Mouse (Mus musculus) kidney, embryonic 15.5 days (tissue): ENCODE measurements around the gene Emc6. TPM values are rescaled to one million over a fixed set of nuclear protein-coding genes. Genes with fewer than 3 reads are reported as not detected.

Source experiments
- ATAC-seq: fragments of 200-750 bp; cut with Nextera tagmentation; replicated peaks from 2 replicates; pipeline ENCODE4 v1.8.0; 2017; ENCODE audit warnings: moderate TSS enrichment; ENCODE audit not compliant: low FRiP score
- H3K27ac ChIP-seq: fragments of 300-500 bp; sonication (generic); 2 replicates; pipeline ENCODE4 v1.5.1; 2015; ENCODE audit warnings: mild to moderate bottlenecking, inconsistent platforms
- H3K27me3 ChIP-seq: fragments of 300-500 bp; sonication (generic); 2 replicates; pipeline ENCODE4 v1.6.1; 2015; ENCODE audit warnings: inconsistent platforms
- H3K36me3 ChIP-seq: fragments of 300-500 bp; sonication (generic); 2 replicates; pipeline ENCODE4 v1.6.1; 2015; ENCODE audit warnings: inconsistent platforms
- H3K4me1 ChIP-seq: fragments of 300-500 bp; sonication (generic); 2 replicates; pipeline ENCODE4 v1.6.1; 2015; ENCODE audit warnings: inconsistent platforms
- H3K4me2 ChIP-seq: fragments of 300-500 bp; sonication (generic); 2 replicates; pipeline ENCODE4 v1.6.1; 2015; ENCODE audit warnings: moderate library complexity, mild to moderate bottlenecking, inconsistent platforms
- H3K4me3 ChIP-seq: fragments of 300-500 bp; sonication (generic); replicated peaks from 2 replicates; pipeline ENCODE4 v1.5.1; 2015; ENCODE audit warnings: mild to moderate bottlenecking, inconsistent platforms
- H3K9ac ChIP-seq: fragments of 300-500 bp; sonication (generic); 2 replicates; pipeline ENCODE4 v1.6.1; 2015; ENCODE audit warnings: mild to moderate bottlenecking, inconsistent platforms
- H3K9me3 ChIP-seq: fragments of 300-500 bp; sonication (generic); replicated peaks from 2 replicates; pipeline ENCODE4 v1.6.1; 2016; ENCODE audit warnings: inconsistent platforms
- WGBS: fragments of 180-500 bp; shearing (Covaris S2); methylation state at CpG from one replicate; pipeline ENCODE4 v1.1.7; 2015; ENCODE audit warnings: mixed read lengths; 5-methylcytosine and 5-hydroxymethylcytosine counted together
- polyA plus RNA-seq: library from polyadenylated mRNA; unstranded; fragments of >200 nt; fragmentation: Nextera tagmentation; extraction: Ambion mirVana; gene quantifications from 2 replicates; pipeline ENCODE4 v1.2.1, GENCODE M21; 2015

The Emc6 gene
- polyA plus RNA-seq, 1 experiment from 2014 or later = 121 TPM

- H3K9ac ChIP-seq = no peak overlapping the region
- H3K27me3 ChIP-seq = no peaks in the 10 kb centered on the region
- H3K4me1 ChIP-seq = no peaks in the 10 kb centered on the region; the same call in 1 of the 2 replicates
- no peak overlapping the region for H3K4me2 ChIP-seq
- no peaks in the 10 kb centered on the region for H3K36me3 ChIP-seq
- ATAC-seq = no peak
- H3K4me3 ChIP-seq = no peak overlapping the region
- 50% methylated on average over 1 of the region's 1 CpGs for WGBS
- no peak overlapping the region for H3K27ac ChIP-seq
- H3K9me3 ChIP-seq = no peaks in the 10 kb centered on the region
Measured at GRCm38 (mm10) chr11:73144261-73144681, 32.6 kb downstream of the Emc6 start.

GRCm38 (mm10) chr11:73137591-73138501, 39.0 kb downstream of the Emc6 start, which contains the start of gene Haspin:
Gene Haspin, minus strand, starts transcription at chr11:73138294.
- H3K4me2 ChIP-seq = peak within 1 kb of the TSS; percentile 84
- H3K4me3 ChIP-seq = peak within 1 kb of the TSS; percentile 96
- peak within 1 kb of the TSS; percentile 23; the same call in 1 of the 2 replicates for H3K27ac ChIP-seq
- ATAC-seq = peak; percentile 95
- no peaks in the 10 kb centered on the region for H3K9me3 ChIP-seq
- H3K27me3 ChIP-seq = no peaks in the 10 kb centered on the region
- WGBS = under 1% methylated on average over 84 of the region's 84 CpGs
- peak within 1 kb of the TSS; percentile 77 for H3K9ac ChIP-seq
- peaks cover 18% of the 10 kb centered on the region for H3K36me3 ChIP-seq
- peaks cover 41% of the 10 kb centered on the region for H3K4me1 ChIP-seq

GRCm38 (mm10) chr11:73137116-73137515, 39.7 kb downstream of the Emc6 start:
- Histone ChIP-seq H3K4me2 (peak overlapping the region; percentile 84), H3K4me1 (peaks cover 41% of the 10 kb centered on the region), H3K9me3 (no peaks in the 10 kb centered on the region), H3K27me3 (no peaks in the 10 kb centered on the region), H3K36me3 (peaks cover 25% of the 10 kb centered on the region), H3K4me3 (peak overlapping the region; percentile 96), H3K27ac (peak overlapping the region; percentile 23; the same call in 1 of the 2 replicates), H3K9ac (peak overlapping the region; percentile 77)
- ATAC-seq = no peak
- 24% methylated on average over 11 of the region's 11 CpGs for WGBS

DNA sequence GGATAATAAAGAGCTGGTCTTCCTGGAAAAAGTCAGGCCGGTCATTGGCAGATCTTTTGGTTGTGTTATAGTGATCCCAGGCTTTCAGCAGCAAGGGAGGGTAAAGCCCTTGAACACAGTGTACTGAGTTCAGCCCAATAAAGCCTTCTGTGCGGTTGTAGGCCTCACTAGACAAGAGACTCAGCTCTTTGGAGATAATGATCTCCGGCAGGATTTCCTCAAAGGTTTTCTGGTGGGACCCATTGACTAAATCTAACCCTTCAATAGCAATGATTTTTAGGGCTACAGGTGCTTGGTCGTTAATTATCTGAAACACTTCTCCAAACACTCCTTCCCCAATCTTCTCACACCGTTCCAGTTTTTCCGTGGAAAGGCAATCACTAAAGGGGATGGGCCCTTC, 40.2 kb downstream of the Emc6 start:
- peaks cover 30% of the 10 kb centered on the region for H3K36me3 ChIP-seq
- no peaks in the 10 kb centered on the region for H3K27me3 ChIP-seq
- 58% methylated on average over 6 of the region's 6 CpGs for WGBS
- peak overlapping the region; percentile 84 for H3K4me2 ChIP-seq
- no peaks in the 10 kb centered on the region for H3K9me3 ChIP-seq
- peaks cover 41% of the 10 kb centered on the region for H3K4me1 ChIP-seq
- H3K4me3 ChIP-seq = peak overlapping the region; percentile 96
- no peak for ATAC-seq
- peak overlapping the region; percentile 77 for H3K9ac ChIP-seq
- no peak overlapping the region for H3K27ac ChIP-seq

- ATAC-seq = no peak
- Histone ChIP-seq H3K4me2 (peak overlapping the region; percentile 21), H3K9ac (no peak overlapping the region), H3K9me3 (no peaks in the 10 kb centered on the region), H3K36me3 (peaks cover 37% of the 10 kb centered on the region), H3K4me3 (no peak overlapping the region), H3K4me1 (peaks cover 41% of the 10 kb centered on the region), H3K27ac (no peak overlapping the region), H3K27me3 (no peaks in the 10 kb centered on the region)
- 85% methylated on average over 5 of the region's 5 CpGs for WGBS
Measured at GRCm38 (mm10) chr11:73134222-73134621, 42.6 kb downstream of the Emc6 start.

- 96% methylated on average over 6 of the region's 6 CpGs for WGBS
- Histone ChIP-seq H3K27me3 (no peaks in the 10 kb centered on the region), H3K36me3 (peaks cover 42% of the 10 kb centered on the region), H3K9me3 (no peaks in the 10 kb centered on the region), H3K9ac (no peak overlapping the region), H3K4me3 (no peak overlapping the region), H3K4me1 (peaks cover 36% of the 10 kb centered on the region), H3K4me2 (no peak overlapping the region), H3K27ac (no peak overlapping the region)
- no peak for ATAC-seq
Measured at GRCm38 (mm10) chr11:73132999-73133398, 43.8 kb downstream of the Emc6 start.

DNA sequence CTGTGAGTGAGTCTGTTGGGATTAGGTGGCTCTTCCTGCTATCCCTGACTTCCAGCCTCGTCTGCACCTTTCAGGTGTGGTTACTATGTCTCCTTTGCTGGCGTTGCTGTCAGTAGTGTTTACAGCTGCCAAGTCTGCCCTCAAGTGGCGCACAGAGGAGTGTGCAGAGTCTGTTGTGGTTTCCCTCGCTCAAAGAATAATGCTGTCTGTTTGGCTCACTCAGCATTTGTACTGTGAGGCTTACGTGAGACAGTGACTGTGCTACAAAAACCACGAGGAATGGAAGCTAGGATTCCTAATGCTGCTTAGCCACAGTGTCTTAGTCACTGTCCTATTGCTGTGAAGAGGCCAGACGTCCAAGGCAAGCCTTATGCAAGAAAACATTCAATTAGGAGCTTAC, 45.8 kb downstream of the Emc6 start:
- 84% methylated on average over 7 of the region's 7 CpGs for WGBS

DNA sequence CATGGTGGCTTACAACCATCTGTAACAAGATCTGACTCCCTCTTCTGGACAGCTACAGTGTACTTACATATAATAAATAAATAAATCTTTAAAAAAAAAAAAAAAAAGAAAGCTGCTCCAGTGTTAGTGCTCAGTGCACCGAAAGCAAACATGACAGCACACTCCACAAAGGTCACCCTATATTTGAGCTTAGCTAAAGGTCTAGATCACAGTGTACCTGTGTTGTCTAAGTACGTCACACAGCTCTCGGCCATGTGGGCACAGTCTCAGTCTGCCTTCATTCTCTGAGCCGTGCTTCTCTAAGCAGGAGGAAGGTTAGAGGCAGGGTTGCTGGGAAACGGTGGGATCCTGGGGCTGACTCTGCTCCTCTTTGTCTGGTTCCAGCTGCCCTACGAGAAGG, 50.3 kb downstream of the Emc6 start:
- no peak for ATAC-seq
- H3K4me2 ChIP-seq = no peak overlapping the region
- no peaks in the 10 kb centered on the region for H3K9me3 ChIP-seq
- H3K4me1 ChIP-seq = no peaks in the 10 kb centered on the region
- no peaks in the 10 kb centered on the region for H3K27me3 ChIP-seq
- H3K9ac ChIP-seq = no peak overlapping the region
- peaks cover 22% of the 10 kb centered on the region for H3K36me3 ChIP-seq
- 97% methylated on average over 6 of the region's 6 CpGs for WGBS
- H3K4me3 ChIP-seq = no peak overlapping the region
- H3K27ac ChIP-seq = no peak overlapping the region

More for the DNA sequence above, 45.8 kb downstream of the Emc6 start:
- peaks cover 46% of the 10 kb centered on the region for H3K36me3 ChIP-seq
- H3K4me3 ChIP-seq = no peak overlapping the region
- peaks cover 19% of the 10 kb centered on the region for H3K4me1 ChIP-seq
- H3K27ac ChIP-seq = no peak overlapping the region
- H3K9ac ChIP-seq = no peak overlapping the region
- ATAC-seq = no peak
- no peak overlapping the region for H3K4me2 ChIP-seq
- H3K27me3 ChIP-seq = no peaks in the 10 kb centered on the region
- H3K9me3 ChIP-seq = no peaks in the 10 kb centered on the region

Other genes starting within 250 kb of the Emc6 start
- gene Atp2a3, start 215.9 kb downstream of the Emc6 start, polyA plus RNA-seq = 4.2 and 5.7 TPM in 2 replicates
- gene P2rx1, start 177.9 kb downstream of the Emc6 start, polyA plus RNA-seq = 1.6 and 1.7 TPM in 2 replicates
- 6.7 and 9.2 TPM in 2 replicates for gene Camkk1, start 158.0 kb downstream of the Emc6 start, polyA plus RNA-seq
- gene Ncbp3, start 129.3 kb downstream of the Emc6 start, polyA plus RNA-seq = 12.1 and 12.9 TPM in 2 replicates
- gene Itgae, start 86.5 kb downstream of the Emc6 start, polyA plus RNA-seq = 0.37 and 0.42 TPM in 2 replicates
- gene Haspin, start 38.7 kb downstream of the Emc6 start, polyA plus RNA-seq = 17.5 and 18.9 TPM in 2 replicates
- gene P2rx5, start 16.6 kb downstream of the Emc6 start, polyA plus RNA-seq = 0.47 and 0.50 TPM in 2 replicates
- gene Tax1bp3, start within 50 bp of the Emc6 start, polyA plus RNA-seq = 202 and 204 TPM in 2 replicates
- 17.7 and 18.2 TPM in 2 replicates for gene Ctns, start 22.0 kb upstream of the Emc6 start, polyA plus RNA-seq
- 1.5 and 1.7 TPM in 2 replicates for gene Shpk, start 22.4 kb upstream of the Emc6 start, polyA plus RNA-seq
- 0.12 TPM in 1 of 2 replicates, not detected in the other for gene Trpv1, start 57.3 kb upstream of the Emc6 start, polyA plus RNA-seq
- gene Trpv3, start 90.4 kb upstream of the Emc6 start, polyA plus RNA-seq = 0.18 and 0.22 TPM in 2 replicates
- 17.1 and 17.2 TPM in 2 replicates for gene Aspa, start 152.6 kb upstream of the Emc6 start, polyA plus RNA-seq
- gene Gm49340, start 152.7 kb upstream of the Emc6 start, polyA plus RNA-seq = not detected in 2 replicates
- gene Spata22, start 152.7 kb upstream of the Emc6 start, polyA plus RNA-seq = 0.32 and 0.33 TPM in 2 replicates
- not detected in 2 replicates for gene Olfr20, start 173.7 kb upstream of the Emc6 start, polyA plus RNA-seq
- gene Olfr376, start 194.2 kb upstream of the Emc6 start, polyA plus RNA-seq = not detected in 2 replicates
- not detected in 2 replicates for gene Olfr1, start 222.6 kb upstream of the Emc6 start, polyA plus RNA-seq